Mouse (Mus musculus): ENCODE data around the gene Evi5l.

DNA sequence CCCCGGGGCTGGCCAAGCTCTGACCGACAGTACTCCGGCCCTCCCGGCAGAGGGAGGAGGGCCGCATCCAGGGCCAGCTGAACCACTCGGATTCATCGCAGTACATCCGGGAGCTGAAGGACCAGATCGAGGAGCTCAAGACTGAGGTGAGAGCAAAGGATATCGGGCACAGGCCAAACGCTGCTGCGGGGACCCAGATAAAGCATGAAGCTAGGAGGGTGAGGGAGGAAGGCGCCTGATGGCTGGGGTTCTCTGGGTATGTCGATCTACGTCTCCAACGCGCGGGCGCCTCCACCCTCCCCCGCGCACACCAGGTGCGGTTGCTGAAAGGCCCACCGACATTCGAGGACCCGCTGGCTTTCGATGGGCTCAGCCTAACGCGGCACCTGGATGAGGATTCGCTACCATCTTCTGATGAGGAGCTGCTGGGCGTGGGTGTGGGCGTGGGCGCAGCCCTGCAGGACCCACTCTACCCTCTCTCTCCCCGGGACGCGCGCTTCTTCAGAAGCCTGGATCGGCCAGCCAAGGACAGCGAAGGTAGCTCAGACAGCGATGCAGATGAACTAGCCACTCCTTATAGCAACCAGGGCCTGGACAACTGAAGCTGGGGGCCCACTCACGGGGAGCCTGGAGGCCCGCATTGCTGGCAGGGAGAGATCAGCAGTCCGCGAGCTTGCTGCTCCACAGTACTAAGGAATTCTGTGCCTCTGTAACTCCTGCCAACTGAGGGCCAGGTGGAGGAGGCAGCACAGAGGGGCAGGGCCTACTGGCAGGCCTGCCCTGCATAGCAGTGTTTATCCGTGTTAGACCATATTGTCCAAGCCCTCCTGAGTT lies 40.0 kb downstream of the Evi5l start:
- TF ChIP-seq CTCF (IDR thresholded peaks at IDR 0.05; ENCODE audit: low read depth), result no peak
- TF ChIP-seq EP300 (IDR thresholded peaks at IDR 0.05; ENCODE audit: low read depth), result peak; percentile 26; the same call in 1 of the 2 replicates
